Mouse (Mus musculus): ENCODE measurements around the gene Tmem217. TPM values are rescaled to one million over a fixed set of nuclear protein-coding genes. Genes with fewer than 3 reads are reported as not detected.
A peak's percentile ranks its signal among the peaks of the same experiment; 100 is the strongest.

Tmem217 gene
- polyA plus RNA-seq, 1 experiment from 2014 or later: 0.51 TPM

GRCm38 (mm10) chr17:29579579-29580126, 27.5 kb upstream of the Tmem217 start:
- no peaks in the 10 kb centered on the region for H3K4me1 ChIP-seq (replicated peaks; ENCODE audit: insufficient read depth, low read length)
- no peak overlapping the region for H3K27ac ChIP-seq
- peak; percentile 57; the same call in 1 of the 2 replicates for ATAC-seq (replicated peaks; ENCODE audit: low FRiP score, low read depth)
- no peak overlapping the region for H3K4me2 ChIP-seq (ENCODE audit: low read length)
- TF ChIP-seq CTCF (IDR thresholded peaks at IDR 0.05; ENCODE audit: low read depth): no peak
- peaks cover 46% of the 10 kb centered on the region for H3K36me3 ChIP-seq (ENCODE audit: insufficient read depth, low read length)
- no peak for DNase-seq (ENCODE audit: low spot score)
- WGBS: 93% methylated on average over 4 of the region's 4 CpGs
- H3K4me3 ChIP-seq (replicated peaks; ENCODE audit: low read depth, low read length): no peak overlapping the region
- no peaks in the 10 kb centered on the region for H3K9me3 ChIP-seq (replicated peaks; ENCODE audit: low read length)
- no peaks in the 10 kb centered on the region for H3K27me3 ChIP-seq (ENCODE audit: insufficient read depth, low read length)
- H3K9ac ChIP-seq (ENCODE audit: low read depth, low read length): no peak overlapping the region

DNA sequence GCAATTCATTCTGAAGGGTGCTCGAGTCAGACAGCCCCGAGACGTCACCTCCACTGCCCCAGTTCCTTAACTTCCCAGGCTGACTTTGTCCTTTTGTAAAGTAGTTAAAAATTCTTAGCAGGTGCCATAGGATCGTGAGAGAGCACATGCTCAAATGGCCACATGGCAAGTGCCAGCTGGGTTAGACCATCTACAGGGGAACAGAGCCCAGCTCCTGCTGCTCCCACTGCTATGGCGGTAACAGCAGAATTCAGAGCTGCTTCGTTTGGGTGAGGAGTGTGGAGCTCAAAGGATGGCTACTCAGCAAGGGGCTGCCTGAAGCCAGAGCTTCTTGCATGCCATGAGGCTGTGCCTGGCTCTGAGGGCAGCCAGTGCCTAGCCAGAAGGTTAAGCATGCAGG, 17.6 kb upstream of the Tmem217 start:
- Histone ChIP-seq H3K4me3 (replicated peaks; ENCODE audit: low read depth, low read length) (no peak overlapping the region), H3K27me3 (ENCODE audit: insufficient read depth, low read length) (no peaks in the 10 kb centered on the region), H3K9ac (ENCODE audit: low read depth, low read length) (no peak overlapping the region), H3K27ac (no peak overlapping the region), H3K9me3 (replicated peaks; ENCODE audit: low read length) (no peaks in the 10 kb centered on the region), H3K36me3 (ENCODE audit: insufficient read depth, low read length) (peaks cover 31% of the 10 kb centered on the region), H3K4me2 (ENCODE audit: low read length) (no peak overlapping the region), H3K4me1 (replicated peaks; ENCODE audit: insufficient read depth, low read length) (no peaks in the 10 kb centered on the region)
- no peak for TF ChIP-seq CTCF (IDR thresholded peaks at IDR 0.05; ENCODE audit: low read depth)
- 90% methylated on average over 6 of the region's 6 CpGs for WGBS
- no peak for DNase-seq (ENCODE audit: low spot score)
- no peak for ATAC-seq (replicated peaks; ENCODE audit: low FRiP score, low read depth)

DNA sequence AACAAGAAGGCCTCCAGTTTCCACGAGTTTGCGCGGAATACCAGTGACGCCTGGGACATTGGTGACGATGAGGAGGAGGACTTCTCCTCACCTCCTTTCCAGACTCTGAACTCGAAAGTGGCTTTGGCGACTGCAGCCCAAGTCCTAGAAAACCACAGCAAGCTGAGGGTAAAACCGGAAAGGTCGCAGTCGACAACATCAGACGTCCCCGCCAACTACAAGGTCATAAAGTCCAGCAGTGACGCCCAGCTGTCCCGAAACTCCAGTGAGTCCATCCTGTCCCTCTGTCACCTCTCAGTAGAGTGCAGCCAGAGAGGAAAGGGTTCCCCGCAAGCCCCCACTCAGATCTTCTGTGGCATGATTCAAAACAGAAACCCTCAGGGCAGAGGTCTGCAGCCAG, 16.2 kb upstream of the Tmem217 start:
- ATAC-seq (replicated peaks; ENCODE audit: low FRiP score, low read depth) (no peak), DNase-seq (ENCODE audit: low spot score) (no peak)
- Histone ChIP-seq H3K9ac (ENCODE audit: low read depth, low read length) (no peak overlapping the region), H3K4me2 (ENCODE audit: low read length) (no peak overlapping the region), H3K27me3 (ENCODE audit: insufficient read depth, low read length) (no peaks in the 10 kb centered on the region), H3K36me3 (ENCODE audit: insufficient read depth, low read length) (peaks cover 37% of the 10 kb centered on the region), H3K4me3 (replicated peaks; ENCODE audit: low read depth, low read length) (no peak overlapping the region), H3K4me1 (replicated peaks; ENCODE audit: insufficient read depth, low read length) (no peaks in the 10 kb centered on the region), H3K9me3 (replicated peaks; ENCODE audit: low read length) (no peaks in the 10 kb centered on the region), H3K27ac (no peak overlapping the region)
- 71% methylated on average over 15 of the region's 15 CpGs for WGBS
- no peak for TF ChIP-seq CTCF (IDR thresholded peaks at IDR 0.05; ENCODE audit: low read depth)

- Histone ChIP-seq H3K4me3 (replicated peaks; ENCODE audit: low read depth, low read length) (no peak overlapping the region), H3K27me3 (ENCODE audit: insufficient read depth, low read length) (no peaks in the 10 kb centered on the region), H3K9me3 (replicated peaks; ENCODE audit: low read length) (no peaks in the 10 kb centered on the region), H3K4me1 (replicated peaks; ENCODE audit: insufficient read depth, low read length) (no peaks in the 10 kb centered on the region), H3K9ac (ENCODE audit: low read depth, low read length) (no peak overlapping the region), H3K27ac (no peak overlapping the region), H3K4me2 (ENCODE audit: low read length) (no peak overlapping the region), H3K36me3 (ENCODE audit: insufficient read depth, low read length) (peaks cover 13% of the 10 kb centered on the region; the same call in 1 of the 2 replicates)
- no peak for ATAC-seq (replicated peaks; ENCODE audit: low FRiP score, low read depth)
- 94% methylated on average over 5 of the region's 5 CpGs for WGBS
- no peak for TF ChIP-seq CTCF (IDR thresholded peaks at IDR 0.05; ENCODE audit: low read depth)
- DNase-seq (ENCODE audit: low spot score): no peak
These were observed 13.3 kb upstream of the Tmem217 start for GRCm38 (mm10) chr17:29565521-29565920.

DNA sequence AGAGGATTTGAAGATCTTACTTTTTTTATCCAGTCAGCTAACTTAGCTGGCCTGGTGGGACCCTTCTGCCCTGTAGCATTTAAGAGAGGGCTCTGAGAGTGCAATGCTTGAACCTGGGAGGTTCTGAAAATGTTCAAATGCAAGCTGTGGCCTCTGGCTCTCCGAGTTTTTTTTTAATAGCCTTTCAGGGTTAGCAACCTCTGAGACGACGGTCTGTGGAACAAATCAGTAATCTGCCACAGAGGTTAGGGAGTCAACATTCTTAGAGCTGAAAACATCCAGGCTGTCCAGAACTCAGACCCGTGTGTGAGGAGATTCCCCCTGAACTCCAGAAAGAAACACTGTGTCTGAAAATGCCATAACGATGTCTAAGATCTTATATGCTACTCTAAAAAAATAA, 6.3 kb upstream of the Tmem217 start:
- Histone ChIP-seq H3K36me3 (ENCODE audit: insufficient read depth, low read length) (no peaks in the 10 kb centered on the region), H3K27me3 (ENCODE audit: insufficient read depth, low read length) (no peaks in the 10 kb centered on the region), H3K4me3 (replicated peaks; ENCODE audit: low read depth, low read length) (no peak overlapping the region), H3K9me3 (replicated peaks; ENCODE audit: low read length) (no peaks in the 10 kb centered on the region), H3K27ac (peak overlapping the region; percentile 5; the same call in 1 of the 2 replicates), H3K9ac (ENCODE audit: low read depth, low read length) (no peak overlapping the region), H3K4me1 (replicated peaks; ENCODE audit: insufficient read depth, low read length) (peaks cover 7% of the 10 kb centered on the region; the same call in 1 of the 2 replicates), H3K4me2 (ENCODE audit: low read length) (no peak overlapping the region)
- DNase-seq (ENCODE audit: low spot score) (peak; percentile 61), ATAC-seq (replicated peaks; ENCODE audit: low FRiP score, low read depth) (no peak)
- 33% methylated on average over 5 of the region's 5 CpGs for WGBS
- no peak for TF ChIP-seq CTCF (IDR thresholded peaks at IDR 0.05; ENCODE audit: low read depth)

GRCm38 (mm10) chr17:29556893-29557292, 4.7 kb upstream of the Tmem217 start:
- Histone ChIP-seq H3K27me3 (ENCODE audit: insufficient read depth, low read length) (no peaks in the 10 kb centered on the region), H3K9me3 (replicated peaks; ENCODE audit: low read length) (no peaks in the 10 kb centered on the region), H3K27ac (no peak overlapping the region), H3K4me3 (replicated peaks; ENCODE audit: low read depth, low read length) (no peak overlapping the region), H3K4me1 (replicated peaks; ENCODE audit: insufficient read depth, low read length) (peaks cover 9% of the 10 kb centered on the region), H3K36me3 (ENCODE audit: insufficient read depth, low read length) (no peaks in the 10 kb centered on the region), H3K4me2 (ENCODE audit: low read length) (no peak overlapping the region), H3K9ac (ENCODE audit: low read depth, low read length) (no peak overlapping the region)
- WGBS: 51% methylated on average over 7 of the region's 7 CpGs
- DNase-seq (ENCODE audit: low spot score): no peak
- no peak for TF ChIP-seq CTCF (IDR thresholded peaks at IDR 0.05; ENCODE audit: low read depth)
- ATAC-seq (replicated peaks; ENCODE audit: low FRiP score, low read depth): no peak

GRCm38 (mm10) chr17:29556456-29556855, 4.3 kb upstream of the Tmem217 start:
- no peaks in the 10 kb centered on the region for H3K27me3 ChIP-seq (ENCODE audit: insufficient read depth, low read length)
- 80% methylated on average over 10 of the region's 10 CpGs for WGBS
- no peak overlapping the region for H3K4me2 ChIP-seq (ENCODE audit: low read length)
- TF ChIP-seq CTCF (IDR thresholded peaks at IDR 0.05; ENCODE audit: low read depth): no peak
- no peak overlapping the region for H3K27ac ChIP-seq
- H3K9me3 ChIP-seq (replicated peaks; ENCODE audit: low read length): no peaks in the 10 kb centered on the region
- H3K4me1 ChIP-seq (replicated peaks; ENCODE audit: insufficient read depth, low read length): peaks cover 11% of the 10 kb centered on the region
- DNase-seq (ENCODE audit: low spot score): no peak
- no peak overlapping the region for H3K4me3 ChIP-seq (replicated peaks; ENCODE audit: low read depth, low read length)
- no peak overlapping the region for H3K9ac ChIP-seq (ENCODE audit: low read depth, low read length)
- ATAC-seq (replicated peaks; ENCODE audit: low FRiP score, low read depth): no peak
- H3K36me3 ChIP-seq (ENCODE audit: insufficient read depth, low read length): no peaks in the 10 kb centered on the region

All from kidney, postnatal 0 days (tissue).